Mouse (Mus musculus) activated CD4-positive, CD25-positive, alpha-beta regulatory T cell (primary cell): Measurements from ENCODE around the gene Cadps. TPM values are rescaled to one million over a fixed set of nuclear protein-coding genes. Genes with fewer than 3 reads are reported as not detected.

ENCODE experiments used
- polyA plus RNA-seq, 2 experiments: library from polyadenylated mRNA; unstranded; fragments of 100-300 nt; shearing (Covaris generic); gene quantifications; one replicate each; pipeline ENCODE4 v1.2.1; 2017

Cadps gene
- 1 to 10 TPM in 1 of 2 experiments, under 1 TPM in 1; 0.14 to 1.5 TPM for polyA plus RNA-seq

GRCm38 (mm10) chr14:12822491-12823219 is at the start of gene Cadps:
Cadps (minus strand) TSS chr14:12823079.

GRCm38 (mm10) chr14:12348089-12348488 is 474.8 kb downstream of the Cadps start, which contains the start of gene Fezf2:
Fezf2 (minus strand) TSS chr14:12348189.

